Mouse (Mus musculus) neural tube, embryonic 12.5 days (tissue): Measurements from ENCODE around the gene Ak9. TPM values are rescaled to one million over a fixed set of nuclear protein-coding genes. Genes with fewer than 3 reads are reported as not detected.

Experiments
- ATAC-seq: fragments of 200-750 bp; cut with Nextera tagmentation; 2 replicates; pipeline ENCODE4 v1.8.0; 2017; ENCODE audit warnings: low read depth, mild to moderate bottlenecking, moderate TSS enrichment, moderate library complexity; ENCODE audit not compliant: low FRiP score
- H3K27ac ChIP-seq: fragments of 300-500 bp; sonication (generic); 2 replicates; pipeline ENCODE4 v1.5.1; 2016
- H3K27me3 ChIP-seq: fragments of 300-500 bp; sonication (generic); replicated peaks from 2 replicates; pipeline ENCODE4 v1.6.1; 2016; ENCODE audit warnings: mild to moderate bottlenecking
- H3K36me3 ChIP-seq: fragments of 300-500 bp; sonication (generic); 2 replicates; pipeline ENCODE4 v1.6.1; 2016; ENCODE audit warnings: mild to moderate bottlenecking
- H3K4me1 ChIP-seq: fragments of 300-500 bp; sonication (generic); 2 replicates; pipeline ENCODE4 v1.6.1; 2016
- H3K4me2 ChIP-seq: fragments of 300-500 bp; sonication (generic); replicated peaks from 2 replicates; pipeline ENCODE4 v1.6.1; 2016; ENCODE audit warnings: mild to moderate bottlenecking
- H3K4me3 ChIP-seq: fragments of 300-500 bp; sonication (generic); 2 replicates; pipeline ENCODE4 v1.5.1; 2016
- H3K9ac ChIP-seq: fragments of 300-500 bp; sonication (generic); 2 replicates; pipeline ENCODE4 v1.6.1; 2016; ENCODE audit warnings: mild to moderate bottlenecking
- H3K9me3 ChIP-seq: fragments of 300-500 bp; sonication (generic); 2 replicates; pipeline ENCODE4 v1.6.1; 2016; ENCODE audit warnings: mild to moderate bottlenecking
- WGBS: fragments of 180-500 bp; shearing (Covaris S2); methylation state at CpG from one replicate; pipeline ENCODE4 v1.1.7; 2016; 5-methylcytosine and 5-hydroxymethylcytosine counted together
- polyA plus RNA-seq: library from polyadenylated mRNA; unstranded; fragments of >200 nt; fragmentation: Nextera tagmentation; extraction: Ambion mirVana; gene quantifications from 2 replicates; pipeline ENCODE4 v1.2.1, GENCODE M21; 2016

The Ak9 gene
- polyA plus RNA-seq, 1 experiment from 2014 or later, result 0.03 TPM

DNA sequence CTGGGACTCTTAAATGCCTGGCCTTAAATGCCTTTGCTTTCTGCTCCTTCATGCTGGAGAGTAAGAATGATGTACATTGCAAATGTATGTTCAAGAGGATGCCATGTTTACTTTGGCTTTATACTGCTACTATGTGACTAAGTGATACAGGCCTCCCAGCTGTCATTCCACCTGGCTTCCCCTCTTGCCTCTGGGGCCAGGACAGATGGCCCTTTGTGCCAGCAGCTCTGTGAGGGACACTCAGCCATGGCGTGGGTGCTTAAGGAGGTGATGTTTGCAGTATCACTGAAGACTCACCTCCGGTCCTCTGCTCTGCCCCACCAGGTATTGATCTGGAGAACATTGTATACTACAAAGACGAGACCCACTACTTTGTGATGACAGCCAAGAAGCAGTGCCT is 176.2 kb downstream of the Ak9 start:
- ATAC-seq, result no peak
- Histone ChIP-seq H3K36me3 (peaks cover 33% of the 10 kb centered on the region), H3K4me1 (peaks cover 20% of the 10 kb centered on the region), H3K27me3 (no peaks in the 10 kb centered on the region), H3K27ac (no peak overlapping the region), H3K9ac (no peak overlapping the region), H3K9me3 (no peaks in the 10 kb centered on the region), H3K4me3 (no peak overlapping the region), H3K4me2 (no peak overlapping the region)
- 89% methylated on average over 3 of the region's 3 CpGs for WGBS

DNA sequence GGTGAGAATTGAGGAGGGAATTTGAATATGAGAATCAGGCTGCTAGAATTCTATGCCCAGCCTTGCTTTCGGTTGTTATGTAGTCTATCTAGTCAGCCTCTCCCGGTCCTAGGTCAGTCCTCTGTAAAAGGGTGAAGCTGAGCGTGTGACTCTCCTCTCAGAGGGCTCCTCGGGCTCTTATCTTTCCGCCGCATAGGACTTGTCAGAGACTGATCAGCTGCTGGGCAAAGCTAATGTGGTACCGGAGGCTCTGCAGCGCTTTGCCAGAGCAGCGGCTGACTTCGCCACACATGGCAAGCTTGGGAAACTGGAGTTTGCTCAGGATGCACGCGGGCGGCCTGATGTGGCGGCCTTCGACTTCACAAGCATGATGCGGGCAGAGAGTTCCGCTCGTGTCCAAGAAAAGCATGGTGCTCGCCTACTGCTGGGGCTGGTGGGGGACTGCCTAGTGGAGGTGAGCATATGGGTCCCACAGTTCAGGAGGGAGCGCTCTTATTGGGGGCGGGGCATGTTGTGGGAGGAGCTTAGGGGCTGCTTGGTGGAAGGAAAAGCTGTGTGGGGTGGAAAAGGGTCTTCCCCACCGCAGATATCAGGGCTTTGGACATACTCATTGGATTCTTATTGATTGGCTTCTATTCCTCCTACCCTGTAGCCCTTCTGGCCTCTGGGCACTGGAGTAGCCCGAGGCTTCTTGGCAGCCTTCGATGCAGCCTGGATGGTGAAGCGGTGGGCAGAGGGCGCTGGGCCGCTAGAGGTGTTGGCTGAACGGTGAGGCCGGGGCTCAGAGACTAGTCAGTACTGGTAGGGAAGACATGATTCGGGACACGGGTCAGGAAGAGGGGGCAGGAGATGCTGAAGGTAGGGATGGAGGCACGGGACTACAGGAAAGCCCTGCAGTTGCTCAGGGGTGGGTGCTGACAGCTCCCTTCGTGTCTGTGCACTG is 177.4 kb downstream of the Ak9 start:
- WGBS, result 71% methylated on average over 33 of the region's 33 CpGs
- H3K36me3 ChIP-seq, result peaks cover 46% of the 10 kb centered on the region

GRCm38 (mm10) chr10:41482446-41482845 is 178.7 kb downstream of the Ak9 start:
- no peak overlapping the region for H3K9ac ChIP-seq
- no peak overlapping the region for H3K4me2 ChIP-seq
- ATAC-seq, result no peak
- no peak overlapping the region for H3K4me3 ChIP-seq
- peaks cover 11% of the 10 kb centered on the region; the same call in 1 of the 2 replicates for H3K4me1 ChIP-seq
- no peaks in the 10 kb centered on the region for H3K27me3 ChIP-seq
- WGBS, result 84% methylated on average over 7 of the region's 7 CpGs
- H3K27ac ChIP-seq, result no peak overlapping the region
- H3K9me3 ChIP-seq, result no peaks in the 10 kb centered on the region
- H3K36me3 ChIP-seq, result peaks cover 58% of the 10 kb centered on the region

More for the DNA sequence above, 177.4 kb downstream of the Ak9 start:
- Histone ChIP-seq H3K4me3 (no peak overlapping the region), H3K27ac (no peak overlapping the region), H3K27me3 (no peaks in the 10 kb centered on the region), H3K9ac (no peak overlapping the region), H3K4me2 (no peak overlapping the region), H3K4me1 (peaks cover 15% of the 10 kb centered on the region; the same call in 1 of the 2 replicates), H3K9me3 (no peaks in the 10 kb centered on the region)
- ATAC-seq, result no peak

Other genes with a start within 250 kb of the Ak9 start
- gene Gpr6, start 231.7 kb upstream of the Ak9 start, polyA plus RNA-seq, result not detected in 2 replicates
- gene Fig4, start 720 bp upstream of the Ak9 start, polyA plus RNA-seq, result 25.1 and 29.6 TPM in 2 replicates
- gene Zbtb24, start 146.4 kb downstream of the Ak9 start, polyA plus RNA-seq, result 22.4 and 23.3 TPM in 2 replicates
- gene Mical1, start 172.3 kb downstream of the Ak9 start, polyA plus RNA-seq, result 44.8 and 47.5 TPM in 2 replicates
- gene Smpd2, start 186.4 kb downstream of the Ak9 start, polyA plus RNA-seq, result 41.0 and 43.4 TPM in 2 replicates
- 0.79 and 1.2 TPM in 2 replicates for gene Ppil6, start 186.5 kb downstream of the Ak9 start, polyA plus RNA-seq
- 91.3 and 98.8 TPM in 2 replicates for gene Cd164, start 215.4 kb downstream of the Ak9 start, polyA plus RNA-seq